Mouse (Mus musculus) limb, embryonic 15.5 days (tissue): ENCODE data around the gene Slc23a4. TPM values are rescaled to one million over a fixed set of nuclear protein-coding genes. Genes with fewer than 3 reads are reported as not detected.
A peak's percentile ranks its signal among the peaks of the same experiment; 100 is the strongest.

Source experiments
- ATAC-seq: fragments of 200-750 bp; cut with Nextera tagmentation; 2 replicates; pipeline ENCODE4 v1.8.0; 2017; ENCODE audit warnings: low read depth, moderate TSS enrichment; ENCODE audit not compliant: insufficient number of reproducible peaks, low FRiP score, low TSS enrichment
- H3K27ac ChIP-seq: fragments of 300-500 bp; sonication (generic); 2 replicates; pipeline ENCODE4 v1.5.1; 2015; ENCODE audit warnings: moderate library complexity, mild to moderate bottlenecking, inconsistent platforms
- H3K27me3 ChIP-seq: fragments of 300-500 bp; sonication (generic); 2 replicates; pipeline ENCODE4 v1.6.1; 2015; ENCODE audit warnings: inconsistent platforms
- H3K36me3 ChIP-seq: fragments of 300-500 bp; sonication (generic); 2 replicates; pipeline ENCODE4 v1.6.1; 2015; ENCODE audit warnings: inconsistent platforms
- H3K4me1 ChIP-seq: fragments of 300-500 bp; sonication (generic); 2 replicates; pipeline ENCODE4 v1.6.1; 2015; ENCODE audit warnings: inconsistent platforms
- H3K4me2 ChIP-seq: fragments of 300-500 bp; sonication (generic); 2 replicates; pipeline ENCODE4 v1.6.1; 2015; ENCODE audit warnings: mild to moderate bottlenecking, inconsistent platforms
- H3K4me3 ChIP-seq: fragments of 300-500 bp; sonication (generic); 2 replicates; pipeline ENCODE4 v1.5.1; 2015; ENCODE audit warnings: mild to moderate bottlenecking, inconsistent platforms
- H3K9ac ChIP-seq: fragments of 300-500 bp; sonication (generic); 2 replicates; pipeline ENCODE4 v1.6.1; 2015; ENCODE audit warnings: inconsistent platforms
- H3K9me3 ChIP-seq: fragments of 300-500 bp; sonication (generic); 2 replicates; pipeline ENCODE4 v1.6.1; 2016; ENCODE audit warnings: inconsistent platforms
- WGBS: fragments of 180-500 bp; shearing (Covaris S2); methylation state at CpG from one replicate; pipeline ENCODE4 v1.1.7; 2015; 5-methylcytosine and 5-hydroxymethylcytosine counted together
- polyA plus RNA-seq: library from polyadenylated mRNA; unstranded; fragments of >200 nt; fragmentation: Nextera tagmentation; extraction: Ambion mirVana; gene quantifications from 2 replicates; pipeline ENCODE4 v1.2.1, GENCODE M21; 2015

The Slc23a4 gene
- polyA plus RNA-seq, 1 experiment from 2014 or later: 0.56 TPM

DNA sequence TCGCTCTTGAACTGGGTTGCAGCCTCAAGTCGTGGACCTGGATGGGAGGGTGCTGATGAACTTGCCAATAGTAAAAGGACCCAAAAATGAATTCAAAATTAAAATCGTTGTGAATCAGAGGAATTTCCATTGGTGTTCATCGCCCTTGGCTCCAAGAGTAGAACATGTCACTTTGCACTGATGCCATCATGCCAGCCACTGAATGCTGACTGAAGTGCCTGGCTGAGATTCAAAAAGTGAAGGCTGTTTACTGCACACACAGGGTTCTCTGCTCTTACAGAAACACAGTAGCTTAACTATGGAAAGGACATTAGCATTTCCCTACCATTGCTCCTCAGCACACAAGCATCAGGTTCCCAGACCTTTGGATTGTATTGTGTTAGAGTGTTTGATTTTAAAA, 8.3 kb upstream of the Slc23a4 start:
- no peak overlapping the region for H3K4me2 ChIP-seq
- no peaks in the 10 kb centered on the region for H3K27me3 ChIP-seq
- no peak overlapping the region for H3K27ac ChIP-seq
- H3K36me3 ChIP-seq: no peaks in the 10 kb centered on the region
- H3K9me3 ChIP-seq: no peaks in the 10 kb centered on the region
- WGBS: 83% methylated on average over 4 of the region's 4 CpGs
- peaks cover 15% of the 10 kb centered on the region for H3K4me1 ChIP-seq
- no peak overlapping the region for H3K9ac ChIP-seq
- no peak for ATAC-seq
- no peak overlapping the region for H3K4me3 ChIP-seq

DNA sequence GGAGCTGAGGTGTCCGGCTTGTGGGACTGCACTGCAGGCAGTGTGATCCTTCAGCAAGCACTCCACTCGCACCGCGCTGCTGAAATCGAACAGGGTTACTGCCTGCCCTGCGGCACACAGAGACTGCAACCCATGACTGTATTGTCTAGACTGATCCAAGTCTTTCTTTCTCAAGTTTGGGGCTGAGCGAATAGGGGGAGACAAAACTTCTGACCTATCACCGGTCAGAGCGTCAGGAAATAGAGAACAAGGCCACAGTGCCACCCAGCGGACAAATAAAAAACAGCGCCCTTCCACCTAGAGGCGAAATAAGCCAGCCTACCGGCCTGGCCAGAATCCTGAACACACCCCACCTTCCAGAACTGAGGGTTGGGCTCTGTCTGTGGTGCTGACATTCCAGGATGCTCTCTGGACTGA, 7.1 kb upstream of the Slc23a4 start:
- Histone ChIP-seq H3K27ac (no peak overlapping the region), H3K4me1 (peaks cover 15% of the 10 kb centered on the region), H3K9ac (no peak overlapping the region), H3K36me3 (no peaks in the 10 kb centered on the region), H3K27me3 (no peaks in the 10 kb centered on the region), H3K4me3 (peak overlapping the region; percentile 19; the same call in 1 of the 2 replicates), H3K9me3 (no peaks in the 10 kb centered on the region), H3K4me2 (peak overlapping the region; percentile 47)
- 5% methylated on average over 13 of the region's 13 CpGs for WGBS
- ATAC-seq: peak; percentile 46; the same call in 1 of the 2 replicates

DNA sequence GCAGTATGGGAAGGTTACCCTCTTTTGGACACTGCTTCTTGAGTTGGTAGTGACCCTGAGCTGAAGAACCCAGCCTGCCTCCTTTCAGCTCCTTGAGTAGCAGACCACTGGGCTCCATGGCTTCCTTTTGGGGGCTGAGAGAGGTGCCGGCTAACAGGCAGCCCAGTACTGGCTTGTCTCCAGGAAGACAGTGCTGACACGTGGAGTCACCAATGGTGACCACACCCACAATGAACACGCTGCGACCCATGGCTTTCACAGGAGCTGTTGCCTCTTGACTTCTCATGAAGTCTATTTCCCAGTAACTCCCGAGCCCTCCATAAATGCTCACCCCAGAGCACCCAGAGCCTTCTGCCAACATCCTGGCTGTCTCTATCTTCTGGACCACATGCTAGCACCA, 6.5 kb upstream of the Slc23a4 start:
- Histone ChIP-seq H3K9ac (no peak overlapping the region), H3K36me3 (no peaks in the 10 kb centered on the region), H3K27ac (no peak overlapping the region), H3K4me2 (peak overlapping the region; percentile 47; the same call in 1 of the 2 replicates), H3K9me3 (no peaks in the 10 kb centered on the region), H3K4me1 (peaks cover 15% of the 10 kb centered on the region), H3K27me3 (no peaks in the 10 kb centered on the region), H3K4me3 (no peak overlapping the region)
- ATAC-seq: no peak
- 66% methylated on average over 5 of the region's 5 CpGs for WGBS

DNA sequence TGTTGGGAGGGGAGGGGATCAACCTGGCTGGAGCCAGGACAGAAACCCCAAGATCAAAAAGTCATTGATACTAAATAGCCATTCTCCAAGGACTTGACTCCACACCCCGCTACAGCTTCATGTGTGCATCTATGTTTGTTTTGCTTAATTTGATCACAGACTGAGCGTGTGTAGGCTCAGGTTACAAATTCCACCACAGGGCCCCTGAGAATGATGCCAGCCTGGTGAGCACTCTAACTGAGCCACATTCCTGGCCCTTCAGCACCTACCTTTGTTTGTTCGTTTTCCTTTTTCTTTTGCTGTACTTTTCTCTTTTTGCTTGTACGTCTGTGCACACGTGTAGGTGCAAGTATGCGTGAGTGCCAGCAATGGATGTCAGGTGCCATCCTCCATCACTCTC, 1.1 kb upstream of the Slc23a4 start:
- Histone ChIP-seq H3K4me1 (peaks cover 14% of the 10 kb centered on the region), H3K4me3 (no peak overlapping the region), H3K9me3 (no peaks in the 10 kb centered on the region), H3K27ac (no peak overlapping the region), H3K9ac (no peak overlapping the region), H3K36me3 (no peaks in the 10 kb centered on the region), H3K27me3 (no peaks in the 10 kb centered on the region), H3K4me2 (no peak overlapping the region)
- no peak for ATAC-seq
- WGBS: 62% methylated on average over 6 of the region's 6 CpGs

DNA sequence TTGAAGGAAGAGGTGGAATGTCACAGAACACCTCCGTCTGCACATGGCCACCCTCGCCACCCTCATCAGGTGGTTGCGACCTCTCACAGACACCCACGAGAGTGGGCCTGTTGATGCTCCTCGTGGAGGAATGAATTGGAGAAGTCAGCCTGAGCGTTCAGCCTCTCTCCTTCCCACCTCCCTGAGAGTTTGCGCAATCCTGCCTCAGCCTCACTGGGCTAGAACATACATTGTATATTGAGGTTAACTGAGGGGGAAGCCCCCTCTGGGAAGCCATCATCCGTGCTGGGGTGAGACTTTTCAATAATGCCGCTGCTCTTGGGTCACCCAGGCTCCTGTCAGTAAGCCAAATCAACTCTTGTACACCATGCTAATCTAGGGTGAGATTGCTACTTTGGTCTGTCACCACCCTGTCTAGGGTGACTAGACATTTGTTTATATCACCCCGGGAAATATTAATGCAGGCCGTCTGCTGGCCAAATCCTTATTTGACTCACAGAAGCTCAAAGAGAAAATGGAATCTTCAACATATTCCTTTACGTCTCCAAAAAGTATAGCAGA, 1.0 kb downstream of the Slc23a4 start:
- no peak overlapping the region for H3K4me2 ChIP-seq
- H3K9me3 ChIP-seq: no peaks in the 10 kb centered on the region
- no peaks in the 10 kb centered on the region for H3K36me3 ChIP-seq
- peaks cover 14% of the 10 kb centered on the region for H3K4me1 ChIP-seq
- no peak overlapping the region for H3K4me3 ChIP-seq
- H3K9ac ChIP-seq: no peak overlapping the region
- WGBS: 84% methylated on average over 12 of the region's 12 CpGs
- no peaks in the 10 kb centered on the region for H3K27me3 ChIP-seq
- no peak overlapping the region for H3K27ac ChIP-seq
- no peak for ATAC-seq

DNA sequence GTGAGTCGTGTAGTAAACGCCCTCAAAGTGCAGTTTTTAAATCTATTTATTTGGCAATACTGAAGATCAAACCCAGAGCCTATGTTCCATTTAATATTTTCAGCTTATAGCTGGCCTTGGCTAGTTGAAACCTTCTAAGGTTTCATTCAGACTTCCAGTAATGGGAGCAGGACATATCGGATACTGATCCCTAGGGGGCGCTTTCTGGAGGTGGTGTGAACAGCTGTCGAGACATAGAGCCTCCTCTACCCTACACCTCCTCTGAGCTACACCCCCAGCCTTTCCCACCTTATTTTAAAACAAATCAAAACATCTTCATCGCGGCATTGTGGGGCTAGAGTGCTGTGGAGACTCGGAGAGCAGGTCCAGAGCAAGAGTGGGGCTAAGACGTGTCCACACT, 7.5 kb downstream of the Slc23a4 start:
- no peak overlapping the region for H3K9ac ChIP-seq
- no peaks in the 10 kb centered on the region for H3K9me3 ChIP-seq
- no peaks in the 10 kb centered on the region for H3K27me3 ChIP-seq
- H3K4me3 ChIP-seq: no peak overlapping the region
- WGBS: 51% methylated on average over 9 of the region's 9 CpGs
- H3K36me3 ChIP-seq: no peaks in the 10 kb centered on the region
- H3K4me2 ChIP-seq: no peak overlapping the region
- H3K4me1 ChIP-seq: no peaks in the 10 kb centered on the region
- no peak overlapping the region for H3K27ac ChIP-seq
- ATAC-seq: no peak

DNA sequence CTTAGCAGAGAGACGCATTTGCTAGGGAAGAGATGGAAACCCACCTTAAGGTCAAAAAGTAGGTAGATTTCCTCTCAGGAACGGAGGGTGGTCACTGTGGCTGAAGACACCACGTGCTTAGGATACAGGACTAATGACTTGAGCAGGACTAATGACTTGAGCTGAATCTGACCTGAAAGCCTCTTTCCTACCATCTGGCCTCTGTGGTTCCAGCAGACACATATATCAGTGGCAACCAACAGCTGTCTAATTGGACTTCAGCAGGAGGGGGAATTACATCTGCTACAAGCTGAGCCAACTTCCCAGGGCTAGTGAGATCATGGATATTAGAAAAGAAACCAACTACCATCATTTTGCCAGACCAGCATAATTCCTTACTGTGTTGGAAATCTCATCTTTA, 8.9 kb downstream of the Slc23a4 start:
- Histone ChIP-seq H3K4me2 (no peak overlapping the region), H3K4me1 (no peaks in the 10 kb centered on the region), H3K36me3 (no peaks in the 10 kb centered on the region), H3K9ac (no peak overlapping the region), H3K9me3 (no peaks in the 10 kb centered on the region), H3K27ac (no peak overlapping the region), H3K27me3 (no peaks in the 10 kb centered on the region), H3K4me3 (no peak overlapping the region)
- WGBS: 79% methylated on average over 3 of the region's 3 CpGs
- ATAC-seq: no peak

DNA sequence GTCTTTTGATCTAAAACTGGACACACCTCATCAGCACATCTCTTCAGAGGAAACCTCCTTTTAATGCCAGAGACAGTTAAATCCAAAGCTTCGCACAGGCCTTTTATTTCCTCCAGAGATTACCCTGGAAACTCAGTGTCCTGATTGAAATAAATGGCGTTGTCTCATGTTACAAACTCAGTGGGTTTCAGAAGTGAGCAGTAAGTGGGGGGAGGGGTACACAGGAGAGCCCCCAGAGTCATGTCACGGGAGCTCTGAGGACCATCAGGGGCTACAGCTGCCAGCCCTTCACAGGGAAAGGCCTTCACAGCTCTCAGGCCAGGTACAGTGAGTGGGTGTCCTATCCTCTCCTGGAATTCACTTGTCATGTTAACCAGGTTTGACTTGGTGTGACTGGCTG, 17.0 kb downstream of the Slc23a4 start:
- Histone ChIP-seq H3K4me2 (no peak overlapping the region), H3K27me3 (no peaks in the 10 kb centered on the region), H3K4me3 (no peak overlapping the region), H3K36me3 (no peaks in the 10 kb centered on the region), H3K9ac (no peak overlapping the region), H3K27ac (no peak overlapping the region), H3K9me3 (no peaks in the 10 kb centered on the region), H3K4me1 (no peaks in the 10 kb centered on the region)
- ATAC-seq: no peak
- 16% methylated on average over 3 of the region's 3 CpGs for WGBS

DNA sequence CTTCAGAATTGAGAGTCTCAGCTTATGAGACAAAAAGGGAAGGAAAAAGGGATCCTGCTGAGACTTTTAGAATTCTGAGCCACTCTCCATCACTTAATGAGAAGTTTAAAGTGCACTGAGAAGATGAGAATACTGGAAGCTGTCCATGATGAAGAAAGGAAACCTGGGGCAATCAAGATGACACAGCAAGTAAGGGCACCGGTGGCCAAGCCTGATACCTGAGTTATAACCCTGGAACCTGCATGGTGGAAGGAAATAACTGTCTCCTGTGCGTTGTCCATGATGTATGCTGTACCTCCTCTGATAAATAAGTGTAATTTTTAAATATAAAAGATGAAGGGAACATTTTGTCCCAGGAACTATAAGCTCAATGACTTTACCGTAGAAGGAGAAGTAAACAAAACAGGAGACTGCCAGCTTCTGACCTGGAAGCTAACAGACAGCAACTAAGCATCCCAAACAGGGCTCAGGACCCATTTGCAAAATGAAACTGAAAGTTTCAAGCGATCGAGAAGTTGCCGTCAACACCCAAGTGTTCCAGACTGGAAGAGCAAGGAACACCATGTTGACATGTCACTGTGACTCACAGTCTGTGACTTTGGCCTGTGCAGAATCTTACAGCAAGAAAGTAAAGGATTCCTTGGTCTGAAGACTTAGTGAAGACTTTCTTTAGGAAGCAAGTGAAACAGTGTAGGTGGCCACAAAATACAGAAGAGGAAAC, 22.2 kb downstream of the Slc23a4 start:
- no peaks in the 10 kb centered on the region for H3K36me3 ChIP-seq
- no peaks in the 10 kb centered on the region for H3K27me3 ChIP-seq
- no peak overlapping the region for H3K4me3 ChIP-seq
- no peak overlapping the region for H3K4me2 ChIP-seq
- WGBS: 85% methylated on average over 6 of the region's 6 CpGs
- H3K9me3 ChIP-seq: no peaks in the 10 kb centered on the region
- H3K4me1 ChIP-seq: no peaks in the 10 kb centered on the region
- no peak for ATAC-seq
- H3K9ac ChIP-seq: no peak overlapping the region
- H3K27ac ChIP-seq: no peak overlapping the region

DNA sequence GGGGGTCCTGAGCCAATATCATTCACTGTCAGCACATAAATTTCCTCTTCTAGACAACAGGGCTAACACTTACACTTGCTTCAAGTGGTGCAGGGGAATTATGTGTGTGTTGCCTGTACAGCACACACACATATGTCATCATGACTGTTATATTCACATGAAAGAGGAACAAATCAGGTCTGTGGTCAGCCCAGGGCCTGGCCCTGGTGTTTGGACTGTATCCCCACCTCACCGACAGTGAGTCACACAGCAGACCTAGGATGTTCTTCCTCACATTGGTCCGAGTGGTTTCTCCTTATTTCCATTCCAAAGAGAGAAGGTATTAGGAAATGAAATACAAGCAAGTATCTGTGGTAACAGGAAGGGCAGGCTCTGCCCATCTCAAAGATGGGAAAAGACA, 23.7 kb downstream of the Slc23a4 start:
- 82% methylated on average over 2 of the region's 2 CpGs for WGBS
- no peak overlapping the region for H3K4me3 ChIP-seq
- H3K4me1 ChIP-seq: no peaks in the 10 kb centered on the region
- H3K27ac ChIP-seq: no peak overlapping the region
- no peaks in the 10 kb centered on the region for H3K27me3 ChIP-seq
- H3K4me2 ChIP-seq: no peak overlapping the region
- H3K9ac ChIP-seq: no peak overlapping the region
- ATAC-seq: no peak
- no peaks in the 10 kb centered on the region for H3K9me3 ChIP-seq
- H3K36me3 ChIP-seq: no peaks in the 10 kb centered on the region

DNA sequence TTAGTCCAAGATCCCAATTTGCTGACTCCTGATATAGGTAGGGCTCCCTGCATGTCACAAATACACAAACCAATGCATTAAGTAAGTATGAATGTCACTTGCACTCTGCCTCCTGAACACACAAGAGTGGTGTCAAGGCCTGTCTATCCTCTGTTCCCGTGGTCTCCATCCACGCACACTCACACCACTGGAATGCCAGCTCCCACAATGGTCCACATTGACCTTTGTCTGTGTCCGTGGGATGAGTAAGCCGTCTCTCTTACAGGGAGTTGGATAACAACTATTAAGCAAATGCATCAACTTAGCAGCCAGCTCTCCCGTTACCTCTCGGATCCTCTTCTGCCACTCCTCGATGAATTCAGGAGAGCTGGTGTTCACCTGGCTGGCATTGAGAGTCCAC, 29.1 kb downstream of the Slc23a4 start:
- no peaks in the 10 kb centered on the region; the same call in 1 of the 2 replicates for H3K4me1 ChIP-seq
- no peak overlapping the region for H3K27ac ChIP-seq
- WGBS: 91% methylated on average over 7 of the region's 7 CpGs
- H3K4me2 ChIP-seq: no peak overlapping the region
- H3K27me3 ChIP-seq: no peaks in the 10 kb centered on the region
- H3K9ac ChIP-seq: no peak overlapping the region
- no peak for ATAC-seq
- H3K9me3 ChIP-seq: no peaks in the 10 kb centered on the region
- no peak overlapping the region for H3K4me3 ChIP-seq
- H3K36me3 ChIP-seq: no peaks in the 10 kb centered on the region

DNA sequence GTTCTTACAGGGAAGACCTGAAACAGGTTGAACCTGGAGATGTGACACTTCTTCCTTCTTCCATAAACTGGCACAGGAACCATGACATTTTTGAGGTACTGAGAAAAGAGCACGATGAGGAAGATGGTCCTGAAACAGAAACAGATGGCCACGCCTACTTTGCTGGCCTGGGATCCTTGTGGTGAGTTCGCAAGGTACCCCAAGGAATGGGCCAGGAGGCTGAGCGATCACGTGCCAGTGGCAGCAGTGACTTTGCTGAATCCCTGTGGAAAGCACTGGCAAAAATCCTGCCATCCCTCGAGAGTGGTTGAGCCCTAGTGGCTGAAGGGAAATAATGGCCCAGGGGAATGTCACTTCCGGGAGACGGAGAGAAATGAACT, 32.4 kb downstream of the Slc23a4 start:
- Histone ChIP-seq H3K4me3 (no peak overlapping the region), H3K27me3 (no peaks in the 10 kb centered on the region), H3K27ac (no peak overlapping the region), H3K4me1 (no peaks in the 10 kb centered on the region; the same call in 1 of the 2 replicates), H3K9ac (no peak overlapping the region), H3K9me3 (no peaks in the 10 kb centered on the region), H3K36me3 (no peaks in the 10 kb centered on the region), H3K4me2 (peak overlapping the region; percentile 22)
- no peak for ATAC-seq
- 44% methylated on average over 8 of the region's 8 CpGs for WGBS
